Mouse (Mus musculus) cortical plate, adult 2 months (tissue): ENCODE results near the gene Apom. TPM values are rescaled to one million over a fixed set of nuclear protein-coding genes. Genes with fewer than 3 reads are reported as not detected.

Experiments
- H3K27ac ChIP-seq: fragments of 200-500 bp; 2 replicates; pipeline ENCODE4 v1.5.1; 2012; ENCODE audit warnings: low read length, control low read depth, inconsistent platforms; ENCODE audit not compliant: insufficient read depth
- H3K4me1 ChIP-seq: fragments of 200-500 bp; 2 replicates; pipeline ENCODE4 v1.6.1; 2011; ENCODE audit warnings: low read length; ENCODE audit not compliant: control insufficient read depth, insufficient read depth
- H3K4me3 ChIP-seq: fragments of 200-500 bp; 2 replicates; pipeline ENCODE4 v1.5.1; 2011; ENCODE audit warnings: mild to moderate bottlenecking, low read length, control low read depth; ENCODE audit not compliant: insufficient read depth
- CTCF ChIP-seq: fragments of 200-500 bp; IDR thresholded peaks from 2 replicates; pipeline ENCODE4 v1.5.1; 2011; ENCODE audit warnings: mild to moderate bottlenecking, control low read depth, low read length; ENCODE audit not compliant: insufficient read depth; ENCODE audit errors: extremely low read depth
- POLR2A ChIP-seq: fragments of 200-500 bp; IDR thresholded peaks from 2 replicates; pipeline ENCODE4 v1.6.1; 2011; ENCODE audit warnings: mild to moderate bottlenecking, low read length, control low read depth; ENCODE audit not compliant: insufficient read depth; ENCODE audit errors: extremely low read depth
- polyA plus RNA-seq: library from polyadenylated mRNA; depleted of rRNA; stranded (reverse); fragments of >200 nt; gene quantifications from 2 replicates; pipeline ENCODE4 v1.2.3, GENCODE M21; 2012

The Apom gene
- polyA plus RNA-seq, 1 experiment = 0.13 TPM

GRCm38 (mm10) chr17:35104079-35104478, 27.8 kb downstream of the Apom start:
- no peak overlapping the region for H3K27ac ChIP-seq
- no peak overlapping the region for H3K4me3 ChIP-seq
- TF ChIP-seq POLR2A = no peak
- TF ChIP-seq CTCF = no peak
- H3K4me1 ChIP-seq = peaks cover 2% of the 10 kb centered on the region; the same call in 1 of the 2 replicates

GRCm38 (mm10) chr17:35103221-35103690, 28.6 kb downstream of the Apom start:
- no peak overlapping the region for H3K4me3 ChIP-seq
- TF ChIP-seq CTCF (no peak), POLR2A (no peak)
- peaks cover 2% of the 10 kb centered on the region; the same call in 1 of the 2 replicates for H3K4me1 ChIP-seq
- no peak overlapping the region for H3K27ac ChIP-seq

- Histone ChIP-seq H3K4me1 (peaks cover 2% of the 10 kb centered on the region; the same call in 1 of the 2 replicates), H3K4me3 (no peak overlapping the region), H3K27ac (no peak overlapping the region)
- TF ChIP-seq CTCF (no peak), POLR2A (no peak)
Measured at GRCm38 (mm10) chr17:35102299-35102698, 29.6 kb downstream of the Apom start.

GRCm38 (mm10) chr17:35101161-35101560, 30.7 kb downstream of the Apom start:
- no peak for TF ChIP-seq CTCF
- TF ChIP-seq POLR2A = no peak
- peaks cover under 1% of the 10 kb centered on the region; the same call in 1 of the 2 replicates for H3K4me1 ChIP-seq
- H3K27ac ChIP-seq = no peak overlapping the region
- H3K4me3 ChIP-seq = no peak overlapping the region

- no peak overlapping the region for H3K4me3 ChIP-seq
- H3K27ac ChIP-seq = no peak overlapping the region
- no peaks in the 10 kb centered on the region; the same call in 1 of the 2 replicates for H3K4me1 ChIP-seq
- TF ChIP-seq POLR2A = no peak
- TF ChIP-seq CTCF = no peak
Measured at GRCm38 (mm10) chr17:35100196-35100765, 31.6 kb downstream of the Apom start.

- no peaks in the 10 kb centered on the region; the same call in 1 of the 2 replicates for H3K4me1 ChIP-seq
- H3K27ac ChIP-seq = no peak overlapping the region
- no peak for TF ChIP-seq POLR2A
- no peak for TF ChIP-seq CTCF
- no peak overlapping the region for H3K4me3 ChIP-seq
Measured at GRCm38 (mm10) chr17:35097164-35097655, 34.6 kb downstream of the Apom start.

GRCm38 (mm10) chr17:35096597-35096996, 35.3 kb downstream of the Apom start:
- no peak overlapping the region for H3K4me3 ChIP-seq
- no peak for TF ChIP-seq POLR2A
- no peak for TF ChIP-seq CTCF
- H3K27ac ChIP-seq = no peak overlapping the region
- no peaks in the 10 kb centered on the region; the same call in 1 of the 2 replicates for H3K4me1 ChIP-seq

- Histone ChIP-seq H3K4me3 (no peak overlapping the region), H3K27ac (peak overlapping the region; percentile 17; the same call in 1 of the 2 replicates), H3K4me1 (no peaks in the 10 kb centered on the region; the same call in 1 of the 2 replicates)
- TF ChIP-seq CTCF = no peak
- no peak for TF ChIP-seq POLR2A
Measured at GRCm38 (mm10) chr17:35094475-35095365, 37.1 kb downstream of the Apom start.

- Histone ChIP-seq H3K27ac (no peak overlapping the region), H3K4me1 (no peaks in the 10 kb centered on the region; the same call in 1 of the 2 replicates), H3K4me3 (no peak overlapping the region)
- TF ChIP-seq CTCF (no peak), POLR2A (no peak)
Measured at GRCm38 (mm10) chr17:35092403-35093198, 39.2 kb downstream of the Apom start.
